Mouse (Mus musculus): ENCODE measurements at regions not wholly inside any gene's neighbourhood (a gene's known extent, or its start where the extent isn't known, plus 50 kb on each side); places are given as distances from the start of the nearest gene placed in this dataset.
A peak's percentile ranks its signal among the peaks of the same experiment; 100 is the strongest.

GRCm38 (mm10) chr10:111699557-111700508, 193.7 kb downstream of the Phlda1 start:
- Histone ChIP-seq H3K36me3 (ENCODE audit: control insufficient read depth, insufficient read depth, low read length) (no peaks in the 10 kb centered on the region), H3K4me1 (replicated peaks; ENCODE audit: control insufficient read depth, insufficient read depth, low read length) (peaks cover 17% of the 10 kb centered on the region), H3K4me2 (ENCODE audit: low read length) (no peak overlapping the region), H3K27ac (ENCODE audit: low read depth) (no peak overlapping the region), H3K4me3 (ENCODE audit: low read depth, low read length) (no peak overlapping the region), H3K9me3 (ENCODE audit: control insufficient read depth, low read length) (no peaks in the 10 kb centered on the region), H3K27me3 (replicated peaks; ENCODE audit: control insufficient read depth, insufficient read depth, low read length) (no peaks in the 10 kb centered on the region), H3K9ac (ENCODE audit: low read length) (no peak overlapping the region)
- 68% methylated on average over 16 of the region's 16 CpGs for WGBS
- no peak for ATAC-seq (replicated peaks; ENCODE audit: low FRiP score, low TSS enrichment, low read depth)
- no peak for DNase-seq (ENCODE audit: low spot score)

- 76% methylated on average over 3 of the region's 3 CpGs for WGBS
- H3K4me3 ChIP-seq (ENCODE audit: low read depth, low read length), result no peak overlapping the region
- no peaks in the 10 kb centered on the region for H3K27me3 ChIP-seq (replicated peaks; ENCODE audit: control insufficient read depth, insufficient read depth, low read length)
- peak overlapping the region; percentile 48; the same call in 1 of the 2 replicates for H3K27ac ChIP-seq (ENCODE audit: low read depth)
- no peak for DNase-seq (ENCODE audit: low spot score)
- no peak overlapping the region for H3K9ac ChIP-seq (ENCODE audit: low read length)
- H3K4me2 ChIP-seq (ENCODE audit: low read length), result no peak overlapping the region
- no peak for ATAC-seq (replicated peaks; ENCODE audit: low FRiP score, low TSS enrichment, low read depth)
- peaks cover 10% of the 10 kb centered on the region; the same call in 1 of the 2 replicates for H3K4me1 ChIP-seq (replicated peaks; ENCODE audit: control insufficient read depth, insufficient read depth, low read length)
- H3K9me3 ChIP-seq (ENCODE audit: control insufficient read depth, low read length), result 0 out of 2 replicates have a peak, but pooled peaks cover under 1% of the 10 kb centered on the region
- H3K36me3 ChIP-seq (ENCODE audit: control insufficient read depth, insufficient read depth, low read length), result no peaks in the 10 kb centered on the region
Observed at GRCm38 (mm10) chr10:111700570-111700969, 194.5 kb downstream of the Phlda1 start.

GRCm38 (mm10) chr10:111701138-111701537, 195.1 kb downstream of the Phlda1 start:
- H3K4me1 ChIP-seq (replicated peaks; ENCODE audit: control insufficient read depth, insufficient read depth, low read length), result peaks cover 10% of the 10 kb centered on the region; the same call in 1 of the 2 replicates
- peak overlapping the region; percentile 48; the same call in 1 of the 2 replicates for H3K27ac ChIP-seq (ENCODE audit: low read depth)

GRCm38 (mm10) chr10:111702435-111702834, 196.3 kb downstream of the Phlda1 start:
- H3K9me3 ChIP-seq (ENCODE audit: control insufficient read depth, low read length), result peaks cover 8% of the 10 kb centered on the region; the same call in 1 of the 2 replicates
- H3K4me3 ChIP-seq (ENCODE audit: low read depth, low read length), result no peak overlapping the region
- ATAC-seq (replicated peaks; ENCODE audit: low FRiP score, low TSS enrichment, low read depth), result no peak
- H3K36me3 ChIP-seq (ENCODE audit: control insufficient read depth, insufficient read depth, low read length), result no peaks in the 10 kb centered on the region
- H3K4me2 ChIP-seq (ENCODE audit: low read length), result no peak overlapping the region
- 95% methylated on average over 6 of the region's 6 CpGs for WGBS
- H3K27ac ChIP-seq (ENCODE audit: low read depth), result no peak overlapping the region
- H3K27me3 ChIP-seq (replicated peaks; ENCODE audit: control insufficient read depth, insufficient read depth, low read length), result no peaks in the 10 kb centered on the region
- H3K9ac ChIP-seq (ENCODE audit: low read length), result no peak overlapping the region
- H3K4me1 ChIP-seq (replicated peaks; ENCODE audit: control insufficient read depth, insufficient read depth, low read length), result peaks cover 10% of the 10 kb centered on the region; the same call in 1 of the 2 replicates
- DNase-seq (ENCODE audit: low spot score), result no peak

More at GRCm38 (mm10) chr10:111701138-111701537, 195.1 kb downstream of the Phlda1 start:
- H3K9me3 ChIP-seq (ENCODE audit: control insufficient read depth, low read length), result peaks cover 5% of the 10 kb centered on the region; the same call in 1 of the 2 replicates
- no peak overlapping the region for H3K4me2 ChIP-seq (ENCODE audit: low read length)
- no peak for ATAC-seq (replicated peaks; ENCODE audit: low FRiP score, low TSS enrichment, low read depth)
- 32% methylated on average over 4 of the region's 4 CpGs for WGBS
- H3K27me3 ChIP-seq (replicated peaks; ENCODE audit: control insufficient read depth, insufficient read depth, low read length), result no peaks in the 10 kb centered on the region
- H3K4me3 ChIP-seq (ENCODE audit: low read depth, low read length), result no peak overlapping the region
- no peaks in the 10 kb centered on the region for H3K36me3 ChIP-seq (ENCODE audit: control insufficient read depth, insufficient read depth, low read length)
- no peak overlapping the region for H3K9ac ChIP-seq (ENCODE audit: low read length)
- DNase-seq (ENCODE audit: low spot score), result no peak

GRCm38 (mm10) chr10:111703447-111703846, 197.4 kb downstream of the Phlda1 start:
- Histone ChIP-seq H3K9me3 (ENCODE audit: control insufficient read depth, low read length) (peaks cover 8% of the 10 kb centered on the region; the same call in 1 of the 2 replicates), H3K36me3 (ENCODE audit: control insufficient read depth, insufficient read depth, low read length) (no peaks in the 10 kb centered on the region), H3K4me1 (replicated peaks; ENCODE audit: control insufficient read depth, insufficient read depth, low read length) (peaks cover 10% of the 10 kb centered on the region; the same call in 1 of the 2 replicates), H3K9ac (ENCODE audit: low read length) (no peak overlapping the region), H3K27me3 (replicated peaks; ENCODE audit: control insufficient read depth, insufficient read depth, low read length) (no peaks in the 10 kb centered on the region), H3K27ac (ENCODE audit: low read depth) (no peak overlapping the region), H3K4me3 (ENCODE audit: low read depth, low read length) (no peak overlapping the region), H3K4me2 (ENCODE audit: low read length) (no peak overlapping the region)
- no peak for DNase-seq (ENCODE audit: low spot score)
- no peak for ATAC-seq (replicated peaks; ENCODE audit: low FRiP score, low TSS enrichment, low read depth)
- WGBS, result 86% methylated on average over 3 of the region's 3 CpGs

- WGBS, result 84% methylated on average over 5 of the region's 5 CpGs
Observed at GRCm38 (mm10) chr10:111711519-111712113, 205.5 kb downstream of the Phlda1 start.

GRCm38 (mm10) chr10:111712991-111713390, 206.9 kb downstream of the Phlda1 start:
- WGBS, result 92% methylated on average over 7 of the region's 7 CpGs

More at GRCm38 (mm10) chr10:111711519-111712113, 205.5 kb downstream of the Phlda1 start:
- H3K4me1 ChIP-seq (replicated peaks; ENCODE audit: control insufficient read depth, insufficient read depth, low read length), result no peaks in the 10 kb centered on the region
- H3K4me2 ChIP-seq (ENCODE audit: low read length), result no peak overlapping the region
- no peak overlapping the region for H3K9ac ChIP-seq (ENCODE audit: low read length)
- peak; percentile 2 for DNase-seq (ENCODE audit: low spot score)
- H3K27me3 ChIP-seq (replicated peaks; ENCODE audit: control insufficient read depth, insufficient read depth, low read length), result no peaks in the 10 kb centered on the region
- no peak overlapping the region for H3K27ac ChIP-seq (ENCODE audit: low read depth)
- no peaks in the 10 kb centered on the region for H3K9me3 ChIP-seq (ENCODE audit: control insufficient read depth, low read length)
- no peak for ATAC-seq (replicated peaks; ENCODE audit: low FRiP score, low TSS enrichment, low read depth)
- no peaks in the 10 kb centered on the region for H3K36me3 ChIP-seq (ENCODE audit: control insufficient read depth, insufficient read depth, low read length)
- H3K4me3 ChIP-seq (ENCODE audit: low read depth, low read length), result no peak overlapping the region

GRCm38 (mm10) chr10:111713676-111714075, 207.6 kb downstream of the Phlda1 start:
- ATAC-seq (replicated peaks; ENCODE audit: low FRiP score, low TSS enrichment, low read depth), result no peak
- Histone ChIP-seq H3K9me3 (ENCODE audit: control insufficient read depth, low read length) (no peaks in the 10 kb centered on the region), H3K27me3 (replicated peaks; ENCODE audit: control insufficient read depth, insufficient read depth, low read length) (no peaks in the 10 kb centered on the region), H3K4me1 (replicated peaks; ENCODE audit: control insufficient read depth, insufficient read depth, low read length) (no peaks in the 10 kb centered on the region), H3K36me3 (ENCODE audit: control insufficient read depth, insufficient read depth, low read length) (no peaks in the 10 kb centered on the region), H3K9ac (ENCODE audit: low read length) (no peak overlapping the region), H3K4me2 (ENCODE audit: low read length) (no peak overlapping the region), H3K27ac (ENCODE audit: low read depth) (no peak overlapping the region), H3K4me3 (ENCODE audit: low read depth, low read length) (no peak overlapping the region)
- peak; percentile 40 for DNase-seq (ENCODE audit: low spot score)

More at GRCm38 (mm10) chr10:111712991-111713390, 206.9 kb downstream of the Phlda1 start:
- Histone ChIP-seq H3K9me3 (ENCODE audit: control insufficient read depth, low read length) (no peaks in the 10 kb centered on the region), H3K27ac (ENCODE audit: low read depth) (no peak overlapping the region), H3K4me1 (replicated peaks; ENCODE audit: control insufficient read depth, insufficient read depth, low read length) (no peaks in the 10 kb centered on the region), H3K36me3 (ENCODE audit: control insufficient read depth, insufficient read depth, low read length) (no peaks in the 10 kb centered on the region), H3K9ac (ENCODE audit: low read length) (no peak overlapping the region), H3K4me3 (ENCODE audit: low read depth, low read length) (no peak overlapping the region), H3K27me3 (replicated peaks; ENCODE audit: control insufficient read depth, insufficient read depth, low read length) (no peaks in the 10 kb centered on the region), H3K4me2 (ENCODE audit: low read length) (no peak overlapping the region)
- DNase-seq (ENCODE audit: low spot score) (peak; percentile 48), ATAC-seq (replicated peaks; ENCODE audit: low FRiP score, low TSS enrichment, low read depth) (no peak)
